Mouse (Mus musculus): ENCODE measurements around the gene Mettl13.

The Mettl13 gene
- long read RNA-seq, experiment 1, full-length matches to known transcripts = 7 of 12 reads
- long read RNA-seq, experiment 1, partial matches to known transcripts = 4 of 12 reads
- long read RNA-seq, experiment 1, other reads (novel, unspliced or antisense) = 1 of 12 reads
- long read RNA-seq, experiment 2, full-length matches to known transcripts = 3 of 6 reads
- long read RNA-seq, experiment 2, partial matches to known transcripts = 2 of 6 reads
- long read RNA-seq, experiment 2, other reads (novel, unspliced or antisense) = 1 of 6 reads

GRCm38 (mm10) chr1:162548016-162548916, at the start of gene Mettl13:
Gene Mettl13, minus strand, starts transcription at chr1:162548551.
- intact Hi-C loops (cut with DNase I) = no loop called here

DNA sequence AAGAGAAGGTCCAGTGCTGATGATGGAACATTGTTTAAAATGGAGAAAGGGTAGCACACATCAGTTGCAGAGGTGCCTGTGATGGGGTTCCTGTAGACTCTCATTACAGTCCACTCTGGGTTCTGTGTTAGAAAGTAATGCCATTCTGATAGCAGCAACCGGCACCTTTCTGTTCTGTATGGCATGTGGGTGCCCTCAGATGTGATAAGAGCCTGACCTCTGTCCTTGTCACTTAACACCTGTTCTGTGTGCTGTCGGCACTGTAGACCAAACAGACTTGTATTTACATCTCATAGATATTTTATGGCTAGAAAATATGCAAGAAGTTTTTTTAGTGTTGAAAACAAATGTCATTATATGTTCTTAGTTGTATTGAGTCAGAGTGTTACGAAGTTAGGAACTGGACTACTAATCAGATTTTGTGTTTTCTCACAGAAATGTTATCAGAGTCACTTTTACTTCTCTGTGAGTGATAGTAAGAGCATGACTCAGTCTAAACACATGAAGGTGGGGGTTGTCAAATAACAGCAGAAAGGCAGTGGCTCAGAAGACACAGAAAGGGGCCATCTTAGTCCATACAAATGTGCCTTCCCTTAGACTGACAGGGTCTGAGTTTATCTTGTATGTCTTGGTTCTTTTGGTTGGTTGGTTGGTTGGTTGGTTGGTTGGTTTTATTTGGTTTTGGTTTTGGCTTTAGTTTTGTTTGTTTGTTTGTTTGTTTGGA, 49.2 kb upstream of the Mettl13 start:
- intact Hi-C loops (cut with DNase I) = no loop called here

DNA sequence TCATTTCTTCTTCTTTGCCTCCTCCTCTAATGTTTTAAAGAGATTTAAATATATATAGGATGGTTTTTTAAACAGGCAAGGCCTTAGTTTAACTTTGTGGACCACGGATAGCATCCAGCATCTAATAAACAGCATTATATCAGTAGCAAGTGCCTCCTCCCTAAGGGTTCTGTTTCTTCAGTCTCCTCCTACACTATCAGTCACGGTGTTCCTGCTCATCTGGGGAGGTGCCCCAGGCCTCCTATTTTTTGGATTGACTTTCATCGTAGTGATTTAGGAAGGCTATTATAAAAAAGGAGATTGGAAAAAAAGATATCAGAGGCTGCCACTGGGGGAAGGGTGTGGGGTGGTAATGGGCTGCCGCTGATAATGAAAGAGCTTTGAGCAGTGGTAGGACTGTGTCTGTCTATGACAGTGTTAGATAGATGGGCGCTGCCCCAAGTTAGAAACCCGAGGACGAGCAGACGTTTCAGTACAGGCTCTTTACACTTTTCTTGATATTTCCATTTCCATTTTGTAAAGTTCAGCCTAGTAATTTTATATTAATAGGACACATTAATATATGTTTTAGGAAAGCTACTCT, 42.2 kb upstream of the Mettl13 start:
- intact Hi-C loops (cut with DNase I) = no loop called here

- intact Hi-C loops (cut with DNase I) = no loop called here
Observed at GRCm38 (mm10) chr1:162589443-162589842, 41.1 kb upstream of the Mettl13 start.

DNA sequence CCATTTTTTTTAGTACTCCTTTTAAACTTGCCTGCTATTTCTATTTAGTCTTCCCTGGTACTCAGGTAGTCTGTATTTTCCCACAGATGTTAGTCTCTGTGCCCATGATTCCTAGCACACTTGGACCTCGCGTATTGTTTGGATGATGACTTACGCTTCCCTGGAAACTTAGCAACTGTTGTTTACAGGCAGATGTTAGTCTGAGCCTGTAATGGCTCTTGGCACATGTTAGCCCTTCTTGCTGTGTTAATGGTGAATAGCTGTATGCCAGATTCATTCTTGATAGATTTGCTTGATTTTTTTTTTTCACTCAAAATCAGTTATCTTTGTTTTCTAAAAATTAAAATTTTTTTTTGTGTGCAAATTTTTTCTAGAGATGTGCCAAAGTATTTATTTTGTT, 40.3 kb upstream of the Mettl13 start:
- intact Hi-C loops (cut with DNase I) = no loop called here

DNA sequence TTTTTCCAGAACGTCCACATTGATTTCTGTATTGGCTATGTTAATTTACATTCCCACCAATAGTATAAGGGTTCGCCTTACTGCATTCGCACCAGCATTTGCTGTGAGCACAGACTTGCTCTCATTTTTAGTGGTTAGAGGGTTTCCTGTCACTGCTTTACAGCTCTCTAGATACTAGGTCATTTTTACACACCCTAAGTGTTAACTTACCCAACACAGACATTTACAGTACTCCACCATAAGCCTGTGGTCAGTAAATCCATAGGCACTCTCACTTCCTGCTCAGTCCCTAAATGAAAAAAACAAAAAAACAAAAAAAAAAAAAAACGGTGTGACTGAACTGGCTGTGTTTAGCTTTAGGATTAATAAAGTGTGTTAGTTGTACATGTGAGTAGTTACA, 37.9 kb upstream of the Mettl13 start:
- intact Hi-C loops (cut with DNase I) = no loop called here

DNA sequence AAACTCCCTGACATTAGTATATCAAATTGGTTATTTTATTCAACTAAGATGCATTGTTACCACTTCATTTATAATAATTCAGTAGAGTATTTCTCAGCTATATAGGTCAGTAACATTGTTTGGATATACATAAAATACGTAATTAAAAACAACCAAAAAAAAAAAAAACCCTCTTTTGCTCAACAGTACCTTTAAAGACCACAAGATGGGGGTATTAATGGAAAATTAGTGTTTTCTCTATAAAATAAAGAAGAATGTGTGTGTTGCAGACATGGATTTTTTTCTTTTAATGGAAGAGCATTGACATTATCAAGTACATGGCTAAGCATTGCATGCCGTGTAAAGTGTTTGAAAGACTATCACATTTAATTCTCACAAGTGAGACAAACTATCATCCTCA, 34.5 kb upstream of the Mettl13 start:
- intact Hi-C loops (cut with DNase I) = no loop called here

GRCm38 (mm10) chr1:162575098-162575497, 26.7 kb upstream of the Mettl13 start:
- intact Hi-C loops (cut with DNase I) = no loop called here

- intact Hi-C loops (cut with DNase I) = no loop called here
Observed at GRCm38 (mm10) chr1:162570931-162571601, 22.7 kb upstream of the Mettl13 start.

- intact Hi-C loops (cut with DNase I) = no loop called here
Observed at GRCm38 (mm10) chr1:162570260-162570748, 22.0 kb upstream of the Mettl13 start, which contains the start of gene Vamp4. Gene Vamp4, plus strand, starts transcription at chr1:162570515.

DNA sequence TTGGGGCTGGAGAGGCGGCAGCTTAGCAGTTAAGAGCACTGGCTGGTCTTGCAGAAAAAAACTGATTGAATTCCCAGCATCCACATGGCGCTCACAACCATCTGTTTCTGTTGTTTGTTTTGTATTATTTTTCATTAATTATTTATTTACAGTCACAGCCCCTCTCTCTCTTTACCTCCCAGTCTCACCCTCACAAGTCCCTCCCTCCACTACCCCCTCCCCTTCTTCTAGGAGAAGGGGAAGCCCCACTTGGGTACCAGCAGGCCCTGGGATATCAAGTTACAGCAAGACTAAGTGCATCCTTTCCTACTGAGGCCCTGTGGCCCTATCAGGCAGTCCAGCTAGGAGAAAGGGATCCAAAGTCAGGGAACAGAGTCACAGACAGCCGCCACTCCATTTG, 19.0 kb upstream of the Mettl13 start:
- intact Hi-C loops (cut with DNase I) = loop anchor here (5.0 kb wide), 1 partner anchor 100 kb away; no protein-coding TSS in a partner anchor

GRCm38 (mm10) chr1:162564992-162565391, 16.6 kb upstream of the Mettl13 start:
- intact Hi-C loops (cut with DNase I) = loop anchor here (5.0 kb wide), 1 partner anchor 102 kb away; no protein-coding TSS in a partner anchor

GRCm38 (mm10) chr1:162563236-162563635, 14.9 kb upstream of the Mettl13 start:
- intact Hi-C loops (cut with DNase I) = no loop called here

- intact Hi-C loops (cut with DNase I) = no loop called here
Observed at GRCm38 (mm10) chr1:162554193-162554592, 5.8 kb upstream of the Mettl13 start.

DNA sequence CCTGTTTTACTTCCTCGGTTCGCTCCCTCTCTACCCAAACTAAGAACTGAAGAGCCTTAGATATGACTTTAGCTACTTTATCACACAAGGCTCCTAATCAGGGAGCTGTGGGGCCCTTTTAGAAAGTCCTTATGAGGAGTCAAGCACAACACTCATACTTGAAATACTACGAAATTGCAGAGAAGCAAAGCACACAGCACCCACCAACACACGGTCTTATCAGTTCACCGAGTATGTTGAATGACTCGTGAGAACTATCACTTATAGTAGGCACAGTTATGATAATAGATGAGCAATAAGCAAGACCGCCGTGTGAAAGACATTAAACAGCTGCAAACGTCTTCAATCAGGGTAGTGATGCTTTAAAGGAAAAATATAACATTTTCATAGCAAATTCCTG, 4.6 kb upstream of the Mettl13 start:
- intact Hi-C loops (cut with DNase I) = no loop called here

DNA sequence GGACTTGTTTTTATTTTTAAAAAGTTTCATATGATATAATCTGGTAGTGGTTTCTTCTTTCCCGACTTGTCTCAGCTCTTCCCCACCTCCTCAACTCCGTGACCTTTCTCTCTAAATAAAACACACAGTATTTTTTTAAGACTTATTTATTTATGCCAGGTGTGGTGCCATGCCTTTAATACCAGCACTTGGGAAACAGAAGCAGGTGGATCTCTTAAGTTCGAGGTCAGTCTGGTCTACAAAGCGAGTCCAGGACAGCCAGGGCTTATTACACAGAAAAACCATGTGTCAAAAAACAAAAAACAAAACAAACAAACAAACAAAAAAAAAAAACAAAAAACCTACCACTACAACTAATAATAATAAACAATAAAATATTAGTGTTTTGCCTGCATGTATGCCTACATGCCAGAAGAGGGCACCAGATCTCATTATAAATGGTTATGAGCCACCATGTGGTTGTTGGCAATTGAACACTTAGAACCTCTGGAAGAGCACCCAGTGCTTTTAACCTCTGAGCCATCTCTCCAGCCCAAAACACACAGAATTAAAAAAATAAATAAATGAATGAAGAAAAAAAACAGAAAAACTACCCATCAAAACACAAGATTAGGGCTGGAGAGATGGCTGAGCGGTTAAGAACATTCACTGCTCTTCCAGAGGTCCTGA, 1.4 kb upstream of the Mettl13 start:
- intact Hi-C loops (cut with DNase I) = loop anchor here (2.0 kb wide), 1 partner anchor 115 kb away; no protein-coding TSS in a partner anchor

GRCm38 (mm10) chr1:162548917-162549613, 714 bp upstream of the Mettl13 start:
- intact Hi-C loops (cut with DNase I) = no loop called here

DNA sequence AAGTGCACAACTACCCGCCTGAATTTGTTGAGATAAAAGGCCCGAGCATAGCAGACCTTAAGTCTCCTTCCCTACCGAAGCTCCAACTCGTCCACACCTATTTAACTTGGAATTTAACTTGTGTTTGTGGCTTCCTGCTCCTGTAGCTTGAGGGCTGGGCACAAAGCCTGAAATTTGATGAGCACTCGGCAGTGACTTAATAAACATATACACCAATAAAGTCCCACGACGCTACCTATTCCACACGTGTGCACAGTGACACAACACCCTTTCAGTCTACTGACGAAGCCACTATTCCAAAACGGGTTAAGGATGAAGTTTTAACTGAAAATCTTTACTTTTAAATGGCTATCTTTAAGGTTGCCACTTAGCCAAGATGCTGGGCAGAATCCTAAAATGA, 744 bp downstream of the Mettl13 start:
- intact Hi-C loops (cut with DNase I) = no loop called here

- intact Hi-C loops (cut with DNase I) = no loop called here
Observed at GRCm38 (mm10) chr1:162543231-162543630, 5.1 kb downstream of the Mettl13 start.

Data from adrenal gland (tissue).